Mouse (Mus musculus) liver (tissue): Measurements from ENCODE around the gene Opcml.

Source experiments
- DNase-seq: peaks from one replicate; pipeline ENCODE4 v3.0.0-alpha.2; 2020; ENCODE audit warnings: mixed read lengths

The Opcml gene

GRCm38 (mm10) chr9:28680309-28680708 lies 889.7 kb downstream of the Opcml start:
- DNase-seq, result no peak

- DNase-seq, result no peak
Observed at GRCm38 (mm10) chr9:28681252-28682037, 890.9 kb downstream of the Opcml start.

GRCm38 (mm10) chr9:28683951-28684470 lies 893.4 kb downstream of the Opcml start:
- DNase-seq, result no peak

- DNase-seq, result no peak
Observed at GRCm38 (mm10) chr9:28686942-28687611, 896.5 kb downstream of the Opcml start.

- no peak for DNase-seq
Observed at GRCm38 (mm10) chr9:28690134-28690533, 899.6 kb downstream of the Opcml start.

- DNase-seq, result no peak
Observed at GRCm38 (mm10) chr9:28705796-28706195, 915.2 kb downstream of the Opcml start.

GRCm38 (mm10) chr9:28714544-28714943 lies 924.0 kb downstream of the Opcml start:
- no peak for DNase-seq

- no peak for DNase-seq
Observed at GRCm38 (mm10) chr9:28720186-28720585, 929.6 kb downstream of the Opcml start.

- DNase-seq, result no peak
Observed at GRCm38 (mm10) chr9:28731811-28732602, 941.4 kb downstream of the Opcml start.

- no peak for DNase-seq
Observed at GRCm38 (mm10) chr9:28737955-28738354, 947.4 kb downstream of the Opcml start.

- no peak for DNase-seq
Observed at GRCm38 (mm10) chr9:28738451-28738860, 947.9 kb downstream of the Opcml start.

GRCm38 (mm10) chr9:28744771-28745170 lies 954.2 kb downstream of the Opcml start:
- DNase-seq, result no peak

GRCm38 (mm10) chr9:28748902-28749301 lies 958.3 kb downstream of the Opcml start:
- no peak for DNase-seq

GRCm38 (mm10) chr9:28752908-28753307 lies 962.3 kb downstream of the Opcml start:
- DNase-seq, result no peak

GRCm38 (mm10) chr9:28756841-28757451 lies 966.4 kb downstream of the Opcml start:
- DNase-seq, result no peak

- DNase-seq, result no peak
Observed at GRCm38 (mm10) chr9:28761460-28761859, 970.9 kb downstream of the Opcml start.

GRCm38 (mm10) chr9:28764149-28764548 lies 973.6 kb downstream of the Opcml start:
- DNase-seq, result no peak

- no peak for DNase-seq
Observed at GRCm38 (mm10) chr9:28776517-28777503, 986.2 kb downstream of the Opcml start.

- DNase-seq, result no peak
Observed at GRCm38 (mm10) chr9:28783834-28784233, 993.3 kb downstream of the Opcml start.

- DNase-seq, result no peak
Observed at GRCm38 (mm10) chr9:28789439-28789838, 998.9 kb downstream of the Opcml start.

- DNase-seq, result no peak
Observed at GRCm38 (mm10) chr9:28800100-28800499, 1009.5 kb downstream of the Opcml start.
